Mouse (Mus musculus): Measurements from ENCODE around the gene Lin52. TPM values are rescaled to one million over a fixed set of nuclear protein-coding genes. Genes with fewer than 3 reads are reported as not detected.
A peak's percentile ranks its signal among the peaks of the same experiment; 100 is the strongest.

Gene Lin52
- polyA plus RNA-seq, 1 experiment from 2014 or later = 19.6 TPM

DNA sequence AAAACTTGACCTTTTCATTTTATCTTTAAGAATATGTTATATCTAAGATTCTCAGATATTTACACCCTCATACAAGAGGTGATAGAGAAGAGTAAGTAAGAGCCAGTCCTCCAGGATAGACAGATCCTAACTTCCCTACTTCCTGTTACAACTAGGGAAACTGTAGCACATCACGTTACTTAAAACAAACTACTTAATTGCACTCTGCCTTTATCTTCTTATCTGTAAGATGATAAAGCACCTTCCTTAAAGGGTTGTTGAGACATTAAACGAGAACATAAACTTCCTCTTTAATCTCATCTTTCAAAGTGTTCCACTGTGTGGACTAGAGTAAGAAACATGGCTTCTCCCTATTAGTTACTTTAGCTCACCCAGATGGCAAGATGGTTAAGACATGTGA, 12.5 kb upstream of the Lin52 start:
- H3K4me1 ChIP-seq = no peaks in the 10 kb centered on the region
- no peaks in the 10 kb centered on the region for H3K9me3 ChIP-seq
- H3K4me3 ChIP-seq = no peak overlapping the region
- H3K36me3 ChIP-seq = peaks cover 10% of the 10 kb centered on the region
- H3K27me3 ChIP-seq = no peaks in the 10 kb centered on the region
- H3K4me2 ChIP-seq = no peak overlapping the region
- H3K27ac ChIP-seq = no peak overlapping the region
- H3K9ac ChIP-seq = no peak overlapping the region
- 48% methylated on average over 2 of the region's 2 CpGs for WGBS
- ATAC-seq (ENCODE audit: insufficient number of reproducible peaks, low FRiP score, low TSS enrichment, low read depth) = no peak

DNA sequence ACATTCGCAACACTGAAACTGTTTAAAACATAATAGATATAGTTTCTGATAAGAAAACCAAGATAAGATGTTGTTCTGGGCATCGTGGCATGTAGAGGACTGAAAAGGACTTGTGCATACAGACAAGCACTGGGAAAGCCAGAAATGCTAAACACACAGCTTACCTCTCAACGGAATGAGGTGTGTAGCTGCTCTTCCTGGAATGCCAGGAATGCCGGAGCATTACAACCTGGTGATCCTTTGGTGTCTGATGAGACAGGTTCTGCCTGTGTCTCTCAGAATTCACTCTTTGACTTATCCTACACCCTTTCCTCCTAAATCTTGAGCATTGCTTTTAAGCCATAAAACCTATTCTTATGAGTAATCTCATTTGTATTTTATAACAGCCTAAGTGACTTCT, 8.7 kb upstream of the Lin52 start:
- H3K27me3 ChIP-seq = no peaks in the 10 kb centered on the region; the same call in 1 of the 2 replicates
- H3K4me2 ChIP-seq = no peak overlapping the region
- H3K9me3 ChIP-seq = no peaks in the 10 kb centered on the region
- H3K27ac ChIP-seq = no peak overlapping the region
- peaks cover 10% of the 10 kb centered on the region for H3K36me3 ChIP-seq
- H3K9ac ChIP-seq = no peak overlapping the region
- 63% methylated on average over 4 of the region's 4 CpGs for WGBS
- no peaks in the 10 kb centered on the region for H3K4me1 ChIP-seq
- no peak for ATAC-seq (ENCODE audit: insufficient number of reproducible peaks, low FRiP score, low TSS enrichment, low read depth)
- no peak overlapping the region for H3K4me3 ChIP-seq

GRCm38 (mm10) chr12:84447386-84447785, 3.8 kb upstream of the Lin52 start:
- 73% methylated on average over 1 of the region's 1 CpGs for WGBS
- H3K36me3 ChIP-seq = no peaks in the 10 kb centered on the region
- H3K27ac ChIP-seq = no peak overlapping the region
- H3K9me3 ChIP-seq = no peaks in the 10 kb centered on the region
- no peak overlapping the region for H3K4me3 ChIP-seq
- H3K4me2 ChIP-seq = no peak overlapping the region
- no peak for ATAC-seq (ENCODE audit: insufficient number of reproducible peaks, low FRiP score, low TSS enrichment, low read depth)
- no peak overlapping the region for H3K9ac ChIP-seq
- H3K27me3 ChIP-seq = no peaks in the 10 kb centered on the region; the same call in 1 of the 2 replicates
- H3K4me1 ChIP-seq = peaks cover 12% of the 10 kb centered on the region

DNA sequence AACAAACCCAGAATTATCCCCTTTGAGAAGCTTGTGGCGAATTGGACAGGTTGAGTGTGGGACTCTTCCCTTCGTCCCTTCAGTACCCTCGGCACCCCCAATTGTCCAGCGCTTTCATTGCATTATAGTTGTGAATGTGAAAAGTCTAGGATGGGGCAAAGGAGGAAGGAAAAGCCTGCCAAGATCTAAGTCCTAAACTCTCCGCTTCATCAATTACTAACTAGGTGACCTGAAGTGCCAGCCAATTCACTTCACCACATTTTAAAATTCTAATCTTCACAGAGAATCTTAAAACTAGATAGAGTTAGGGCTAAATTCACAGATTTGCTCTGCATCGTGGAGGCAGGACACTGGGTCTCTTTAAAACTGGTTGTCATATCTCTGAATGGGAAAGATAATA, 3.0 kb upstream of the Lin52 start:
- no peaks in the 10 kb centered on the region for H3K9me3 ChIP-seq
- no peak overlapping the region for H3K27ac ChIP-seq
- no peaks in the 10 kb centered on the region; the same call in 1 of the 2 replicates for H3K27me3 ChIP-seq
- H3K4me1 ChIP-seq = peaks cover 12% of the 10 kb centered on the region
- H3K9ac ChIP-seq = no peak overlapping the region
- no peak overlapping the region for H3K4me3 ChIP-seq
- no peak overlapping the region for H3K4me2 ChIP-seq
- H3K36me3 ChIP-seq = no peaks in the 10 kb centered on the region
- ATAC-seq (ENCODE audit: insufficient number of reproducible peaks, low FRiP score, low TSS enrichment, low read depth) = no peak
- 84% methylated on average over 6 of the region's 6 CpGs for WGBS

DNA sequence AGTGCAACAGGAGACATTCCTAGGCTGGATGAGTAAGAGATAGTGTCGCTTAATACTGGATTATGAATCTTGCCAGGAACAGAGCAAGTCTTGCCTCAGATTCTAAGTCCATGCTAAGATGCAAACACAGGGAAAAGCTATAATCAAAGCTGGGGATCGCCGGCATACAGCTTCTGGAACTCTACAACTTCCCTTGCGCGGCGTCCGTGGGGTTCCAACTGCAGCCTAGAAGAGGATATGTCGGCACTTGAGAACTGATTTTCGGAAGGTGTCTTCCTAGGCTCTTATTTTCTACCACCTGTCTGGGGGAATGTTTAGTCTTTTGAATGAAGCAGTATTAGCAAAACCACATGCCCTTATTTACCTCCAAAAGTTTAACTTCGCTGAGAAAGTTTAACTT, 1.3 kb upstream of the Lin52 start:
- Histone ChIP-seq H3K27me3 (no peaks in the 10 kb centered on the region; the same call in 1 of the 2 replicates), H3K4me2 (peak overlapping the region; percentile 88), H3K36me3 (no peaks in the 10 kb centered on the region), H3K4me1 (peaks cover 12% of the 10 kb centered on the region), H3K9ac (no peak overlapping the region; the same call in 1 of the 2 replicates), H3K9me3 (no peaks in the 10 kb centered on the region), H3K27ac (peak overlapping the region; percentile 72; the same call in 1 of the 2 replicates), H3K4me3 (peak overlapping the region; percentile 66)
- WGBS = 45% methylated on average over 10 of the region's 10 CpGs
- ATAC-seq (ENCODE audit: insufficient number of reproducible peaks, low FRiP score, low TSS enrichment, low read depth) = no peak

DNA sequence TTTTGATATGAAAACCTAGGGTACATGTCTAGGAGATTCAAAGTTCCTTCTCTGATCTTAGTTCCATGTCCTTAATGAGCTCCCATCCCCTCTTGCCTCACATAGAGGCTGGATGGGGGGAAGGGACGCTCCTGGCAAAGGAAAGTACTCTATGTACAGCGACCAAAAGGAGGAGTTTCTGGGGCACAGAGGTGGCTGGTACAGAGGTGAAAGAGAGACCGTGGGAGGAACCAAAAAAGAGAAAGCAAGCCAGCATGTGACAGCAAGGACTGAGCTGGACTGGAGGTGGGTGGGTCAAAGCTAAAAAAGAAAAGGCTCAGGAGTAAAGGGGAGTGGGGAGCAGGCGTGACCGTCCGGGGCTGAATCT, 888 bp upstream of the Lin52 start:
- ATAC-seq (ENCODE audit: insufficient number of reproducible peaks, low FRiP score, low TSS enrichment, low read depth) = no peak
- peak overlapping the region; percentile 72 for H3K27ac ChIP-seq
- no peaks in the 10 kb centered on the region for H3K36me3 ChIP-seq
- peak overlapping the region; percentile 88 for H3K4me2 ChIP-seq
- H3K27me3 ChIP-seq = no peaks in the 10 kb centered on the region; the same call in 1 of the 2 replicates
- peak overlapping the region; percentile 66 for H3K4me3 ChIP-seq
- H3K4me1 ChIP-seq = peaks cover 12% of the 10 kb centered on the region
- no peaks in the 10 kb centered on the region for H3K9me3 ChIP-seq
- H3K9ac ChIP-seq = peak overlapping the region; percentile 64
- WGBS = 1% methylated on average over 6 of the region's 6 CpGs

GRCm38 (mm10) chr12:84451801-84452200, 579 bp downstream of the Lin52 start:
- peak overlapping the region; percentile 65 for H3K27ac ChIP-seq
- ATAC-seq (ENCODE audit: insufficient number of reproducible peaks, low FRiP score, low TSS enrichment, low read depth) = no peak
- H3K4me1 ChIP-seq = peaks cover 12% of the 10 kb centered on the region
- peaks cover 1% of the 10 kb centered on the region; the same call in 1 of the 2 replicates for H3K36me3 ChIP-seq
- H3K9ac ChIP-seq = peak overlapping the region; percentile 47
- no peaks in the 10 kb centered on the region; the same call in 1 of the 2 replicates for H3K27me3 ChIP-seq
- under 1% methylated on average over 11 of the region's 11 CpGs for WGBS
- peak overlapping the region; percentile 91 for H3K4me2 ChIP-seq
- H3K4me3 ChIP-seq = peak overlapping the region; percentile 66
- no peaks in the 10 kb centered on the region for H3K9me3 ChIP-seq

DNA sequence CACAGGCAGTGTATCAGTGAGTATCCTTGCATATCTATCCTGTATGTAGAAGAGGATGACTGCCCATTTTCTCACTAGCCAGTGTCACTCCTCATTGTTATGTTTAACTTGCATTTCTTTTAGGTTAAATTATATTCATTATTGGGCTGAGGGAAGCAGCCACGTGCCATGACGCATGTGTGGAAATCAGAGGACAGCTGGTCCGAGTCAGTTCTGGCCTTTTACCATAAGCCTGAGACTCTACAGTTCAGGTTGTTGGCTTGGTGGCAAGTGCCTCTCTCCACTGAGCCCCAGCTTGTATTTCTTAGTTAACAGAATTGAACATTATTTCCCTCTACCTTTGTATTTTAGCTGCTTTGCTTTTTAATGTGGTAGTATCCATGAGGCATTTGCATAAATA, 5.7 kb downstream of the Lin52 start:
- WGBS = 93% methylated on average over 3 of the region's 3 CpGs
- H3K4me2 ChIP-seq = no peak overlapping the region

DNA sequence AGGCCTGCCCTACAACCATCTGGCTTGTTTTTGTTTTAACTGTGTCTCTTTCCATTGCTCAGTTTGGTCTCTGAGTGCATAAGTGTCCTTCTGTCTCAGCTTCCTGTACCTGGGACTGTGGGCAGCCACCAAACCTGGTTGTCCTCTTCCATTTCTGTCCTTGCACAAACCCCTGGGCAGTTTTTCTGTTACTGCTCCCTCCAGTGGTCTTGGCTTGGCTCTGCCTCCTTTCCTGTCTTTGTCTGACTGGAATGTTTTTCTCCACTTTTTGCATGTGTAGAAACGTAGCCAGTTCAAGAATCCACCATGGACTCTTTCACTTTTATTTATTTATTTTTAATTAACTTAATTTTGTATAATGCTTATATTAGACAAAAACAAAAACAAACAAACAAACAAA, 8.6 kb downstream of the Lin52 start:
- Histone ChIP-seq H3K9ac (no peak overlapping the region), H3K4me3 (no peak overlapping the region), H3K4me2 (no peak overlapping the region), H3K27ac (no peak overlapping the region), H3K9me3 (no peaks in the 10 kb centered on the region), H3K4me1 (no peaks in the 10 kb centered on the region), H3K27me3 (no peaks in the 10 kb centered on the region), H3K36me3 (peaks cover 51% of the 10 kb centered on the region)
- no peak for ATAC-seq (ENCODE audit: insufficient number of reproducible peaks, low FRiP score, low TSS enrichment, low read depth)
- 64% methylated on average over 1 of the region's 1 CpGs for WGBS

More for the DNA sequence above, 5.7 kb downstream of the Lin52 start:
- H3K9ac ChIP-seq = no peak overlapping the region
- no peak overlapping the region for H3K27ac ChIP-seq
- peaks cover 31% of the 10 kb centered on the region for H3K36me3 ChIP-seq
- no peak overlapping the region for H3K4me3 ChIP-seq
- no peaks in the 10 kb centered on the region for H3K9me3 ChIP-seq
- 0 out of 2 replicates have a peak, but pooled peaks cover 2% of the 10 kb centered on the region for H3K4me1 ChIP-seq
- no peaks in the 10 kb centered on the region for H3K27me3 ChIP-seq
- no peak for ATAC-seq (ENCODE audit: insufficient number of reproducible peaks, low FRiP score, low TSS enrichment, low read depth)

DNA sequence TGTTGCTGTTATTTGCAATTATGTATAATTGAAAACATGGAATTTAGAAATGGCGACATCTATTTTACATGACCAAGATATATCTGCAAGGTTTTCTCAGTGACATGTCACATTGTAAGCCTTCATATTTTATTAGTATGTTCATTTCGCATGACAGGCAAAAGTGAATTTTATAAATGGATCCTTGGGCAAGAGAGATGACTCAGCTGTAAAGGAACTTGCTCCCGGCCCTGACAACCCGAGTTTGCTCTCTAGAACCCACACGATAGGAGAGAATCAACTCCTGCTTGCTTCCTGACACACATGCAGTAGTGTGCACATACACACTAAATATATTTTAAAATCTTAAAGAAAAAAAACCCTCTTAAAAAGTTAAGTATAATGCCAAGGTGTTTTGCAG, 10.2 kb downstream of the Lin52 start:
- H3K9me3 ChIP-seq = no peaks in the 10 kb centered on the region

DNA sequence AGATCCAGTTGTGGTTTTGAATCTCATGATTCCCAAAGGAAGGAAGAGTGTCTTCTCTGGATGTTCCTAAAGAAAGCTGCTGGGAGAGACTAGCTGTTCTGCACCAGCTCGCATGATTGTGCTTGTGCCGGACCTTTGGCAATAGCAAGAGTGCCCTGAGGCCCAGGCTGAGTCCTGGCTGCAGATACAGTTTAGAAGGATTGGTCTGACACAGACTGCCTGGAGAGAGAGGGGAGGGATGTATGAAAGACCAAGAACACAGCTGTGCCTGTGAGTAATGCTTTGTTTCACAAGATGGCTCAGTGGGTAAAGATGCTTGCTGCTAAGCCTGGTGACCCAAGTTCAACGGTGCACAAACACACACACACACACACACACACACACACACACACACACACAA, 11.6 kb downstream of the Lin52 start:
- Histone ChIP-seq H3K4me1 (no peaks in the 10 kb centered on the region), H3K4me3 (no peak overlapping the region), H3K36me3 (peaks cover 49% of the 10 kb centered on the region), H3K27ac (no peak overlapping the region), H3K9ac (no peak overlapping the region), H3K27me3 (no peaks in the 10 kb centered on the region), H3K9me3 (no peaks in the 10 kb centered on the region), H3K4me2 (no peak overlapping the region)
- 84% methylated on average over 3 of the region's 3 CpGs for WGBS
- ATAC-seq (ENCODE audit: insufficient number of reproducible peaks, low FRiP score, low TSS enrichment, low read depth) = no peak

More for the DNA sequence above, 10.2 kb downstream of the Lin52 start:
- no peaks in the 10 kb centered on the region for H3K4me1 ChIP-seq
- H3K36me3 ChIP-seq = peaks cover 53% of the 10 kb centered on the region
- no peak overlapping the region for H3K4me2 ChIP-seq
- no peak overlapping the region for H3K27ac ChIP-seq
- H3K4me3 ChIP-seq = no peak overlapping the region
- 87% methylated on average over 5 of the region's 5 CpGs for WGBS
- no peaks in the 10 kb centered on the region for H3K27me3 ChIP-seq
- no peak overlapping the region for H3K9ac ChIP-seq
- no peak for ATAC-seq (ENCODE audit: insufficient number of reproducible peaks, low FRiP score, low TSS enrichment, low read depth)

DNA sequence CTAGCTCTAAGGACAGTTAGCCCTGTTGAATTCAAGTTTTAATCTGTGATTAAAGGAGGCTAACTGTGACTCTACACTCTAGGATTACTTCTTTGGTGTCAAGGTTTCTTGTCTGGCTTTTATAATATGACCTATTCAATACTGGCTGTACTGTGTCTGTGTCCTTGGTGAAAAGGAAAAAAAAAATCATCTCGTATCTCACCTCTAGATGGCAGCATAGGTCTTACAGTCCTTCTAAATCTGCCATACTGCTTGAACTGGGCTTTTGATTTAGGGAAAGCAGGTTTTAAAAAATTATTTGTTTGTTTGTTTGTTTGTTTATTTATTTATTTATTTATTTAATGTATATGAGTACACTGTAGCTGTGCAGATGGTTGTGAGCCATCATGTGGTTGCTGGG, 17.5 kb downstream of the Lin52 start:
- no peak overlapping the region for H3K27ac ChIP-seq
- no peaks in the 10 kb centered on the region for H3K4me1 ChIP-seq
- no peak overlapping the region for H3K4me2 ChIP-seq
- no peak overlapping the region for H3K4me3 ChIP-seq
- WGBS = 4% methylated on average over 1 of the region's 1 CpGs
- no peaks in the 10 kb centered on the region for H3K9me3 ChIP-seq
- ATAC-seq (ENCODE audit: insufficient number of reproducible peaks, low FRiP score, low TSS enrichment, low read depth) = no peak
- H3K9ac ChIP-seq = no peak overlapping the region
- peaks cover 24% of the 10 kb centered on the region for H3K36me3 ChIP-seq
- no peaks in the 10 kb centered on the region for H3K27me3 ChIP-seq

DNA sequence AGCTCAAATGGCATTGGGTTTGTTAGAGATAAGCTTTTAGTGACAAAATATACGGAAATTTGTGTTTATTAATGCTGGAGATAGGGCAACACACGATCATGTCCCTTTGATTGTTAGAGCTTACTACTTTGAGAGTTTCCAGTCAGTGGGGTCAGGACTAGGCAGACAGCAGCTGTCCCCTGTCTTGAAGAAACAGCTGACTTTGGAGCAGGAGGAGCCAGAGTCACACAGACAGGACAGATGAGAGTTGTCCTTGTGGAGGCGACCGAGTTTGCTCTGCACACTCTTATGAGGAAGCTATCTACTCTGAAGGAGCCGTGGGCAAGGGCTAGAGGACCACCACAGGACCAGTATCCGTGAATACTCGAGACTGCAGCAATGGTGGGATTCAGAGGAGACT, 27.7 kb downstream of the Lin52 start:
- H3K4me2 ChIP-seq = no peak overlapping the region
- 89% methylated on average over 7 of the region's 7 CpGs for WGBS
- H3K27ac ChIP-seq = no peak overlapping the region
- H3K36me3 ChIP-seq = peaks cover 5% of the 10 kb centered on the region; the same call in 1 of the 2 replicates
- H3K4me1 ChIP-seq = no peaks in the 10 kb centered on the region
- no peak overlapping the region for H3K9ac ChIP-seq
- no peaks in the 10 kb centered on the region for H3K27me3 ChIP-seq
- no peaks in the 10 kb centered on the region for H3K9me3 ChIP-seq
- ATAC-seq (ENCODE audit: insufficient number of reproducible peaks, low FRiP score, low TSS enrichment, low read depth) = no peak
- H3K4me3 ChIP-seq = no peak overlapping the region
